Mouse (Mus musculus) kidney, embryonic 15.5 days (tissue): ENCODE measurements around the gene Cpox. TPM values are rescaled to one million over a fixed set of nuclear protein-coding genes. Genes with fewer than 3 reads are reported as not detected.

Experiments used
- ATAC-seq: fragments of 200-750 bp; cut with Nextera tagmentation; replicated peaks from 2 replicates; pipeline ENCODE4 v1.8.0; 2017; ENCODE audit warnings: moderate TSS enrichment; ENCODE audit not compliant: low FRiP score
- H3K27ac ChIP-seq: fragments of 300-500 bp; sonication (generic); 2 replicates; pipeline ENCODE4 v1.5.1; 2015; ENCODE audit warnings: mild to moderate bottlenecking, inconsistent platforms
- H3K27me3 ChIP-seq: fragments of 300-500 bp; sonication (generic); 2 replicates; pipeline ENCODE4 v1.6.1; 2015; ENCODE audit warnings: inconsistent platforms
- H3K36me3 ChIP-seq: fragments of 300-500 bp; sonication (generic); 2 replicates; pipeline ENCODE4 v1.6.1; 2015; ENCODE audit warnings: inconsistent platforms
- H3K4me1 ChIP-seq: fragments of 300-500 bp; sonication (generic); 2 replicates; pipeline ENCODE4 v1.6.1; 2015; ENCODE audit warnings: inconsistent platforms
- H3K4me2 ChIP-seq: fragments of 300-500 bp; sonication (generic); 2 replicates; pipeline ENCODE4 v1.6.1; 2015; ENCODE audit warnings: moderate library complexity, mild to moderate bottlenecking, inconsistent platforms
- H3K4me3 ChIP-seq: fragments of 300-500 bp; sonication (generic); replicated peaks from 2 replicates; pipeline ENCODE4 v1.5.1; 2015; ENCODE audit warnings: mild to moderate bottlenecking, inconsistent platforms
- H3K9ac ChIP-seq: fragments of 300-500 bp; sonication (generic); 2 replicates; pipeline ENCODE4 v1.6.1; 2015; ENCODE audit warnings: mild to moderate bottlenecking, inconsistent platforms
- H3K9me3 ChIP-seq: fragments of 300-500 bp; sonication (generic); replicated peaks from 2 replicates; pipeline ENCODE4 v1.6.1; 2016; ENCODE audit warnings: inconsistent platforms
- WGBS: fragments of 180-500 bp; shearing (Covaris S2); methylation state at CpG from one replicate; pipeline ENCODE4 v1.1.7; 2015; ENCODE audit warnings: mixed read lengths; 5-methylcytosine and 5-hydroxymethylcytosine counted together
- polyA plus RNA-seq: library from polyadenylated mRNA; unstranded; fragments of >200 nt; fragmentation: Nextera tagmentation; extraction: Ambion mirVana; gene quantifications from 2 replicates; pipeline ENCODE4 v1.2.1, GENCODE M21; 2015

The Cpox gene
- polyA plus RNA-seq, 1 experiment from 2014 or later: 39.1 TPM

- no peak for ATAC-seq
- Histone ChIP-seq H3K4me1 (no peaks in the 10 kb centered on the region), H3K4me2 (no peak overlapping the region), H3K4me3 (no peak overlapping the region), H3K9me3 (no peaks in the 10 kb centered on the region), H3K27me3 (no peaks in the 10 kb centered on the region), H3K27ac (no peak overlapping the region), H3K36me3 (peaks cover 9% of the 10 kb centered on the region), H3K9ac (no peak overlapping the region)
- 77% methylated on average over 20 of the region's 20 CpGs for WGBS
Measured at GRCm38 (mm10) chr16:58685548-58686537, 15.8 kb downstream of the Cpox start.

DNA sequence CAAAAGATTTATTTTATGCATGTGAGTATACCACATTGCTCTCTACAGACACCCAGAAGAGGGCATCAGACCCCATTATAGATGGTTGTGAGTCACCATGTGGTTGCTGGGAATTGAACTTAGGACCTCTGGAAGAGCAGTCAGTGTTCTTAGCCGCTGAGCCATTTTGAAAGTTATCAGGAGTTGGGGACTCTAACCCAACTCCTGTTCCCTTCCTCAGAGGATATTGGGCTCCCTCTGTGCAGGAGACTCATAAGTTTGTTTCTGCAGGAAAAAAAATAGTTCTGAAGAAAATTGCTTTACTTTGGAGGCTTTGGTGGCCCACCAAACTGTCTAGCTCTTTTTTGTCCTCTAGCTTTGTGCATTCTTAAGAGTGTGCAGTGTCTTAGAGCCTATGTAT lies 18.4 kb downstream of the Cpox start:
- Histone ChIP-seq H3K4me1 (no peaks in the 10 kb centered on the region), H3K9me3 (no peaks in the 10 kb centered on the region), H3K9ac (no peak overlapping the region), H3K27me3 (no peaks in the 10 kb centered on the region), H3K36me3 (no peaks in the 10 kb centered on the region), H3K4me2 (no peak overlapping the region), H3K4me3 (no peak overlapping the region), H3K27ac (no peak overlapping the region)
- ATAC-seq: no peak
- 89% methylated on average over 1 of the region's 1 CpGs for WGBS

DNA sequence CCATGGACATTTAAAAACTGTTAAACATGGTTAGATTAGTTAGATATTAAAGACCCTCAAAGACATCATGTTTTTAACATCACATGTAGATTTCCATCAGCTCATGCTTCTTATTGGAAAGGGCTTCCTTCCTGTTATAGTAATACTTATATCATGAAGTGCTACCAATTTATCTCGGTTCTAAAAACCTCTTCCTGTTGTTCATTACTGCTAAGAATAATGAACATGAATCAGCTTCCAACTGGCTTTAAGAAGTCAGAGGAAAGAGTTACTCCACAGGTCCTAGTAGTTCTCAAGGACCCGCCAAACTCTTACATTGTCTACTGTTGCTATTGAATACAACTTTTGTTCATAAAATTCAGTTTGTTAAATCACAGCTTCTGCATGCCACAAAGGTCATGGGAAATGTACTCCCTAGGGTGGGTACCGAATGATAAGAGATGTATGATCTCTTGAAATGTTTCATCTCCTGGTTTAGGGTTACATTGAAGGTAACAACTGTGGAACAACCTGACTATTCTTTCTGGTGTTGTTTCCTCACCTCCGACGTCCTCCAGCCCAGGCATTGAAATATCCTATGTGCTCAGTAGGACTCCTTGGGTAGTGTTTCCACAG lies 19.6 kb downstream of the Cpox start:
- Histone ChIP-seq H3K36me3 (no peaks in the 10 kb centered on the region), H3K4me1 (no peaks in the 10 kb centered on the region), H3K9ac (no peak overlapping the region), H3K9me3 (no peaks in the 10 kb centered on the region), H3K4me3 (no peak overlapping the region), H3K4me2 (no peak overlapping the region), H3K27me3 (no peaks in the 10 kb centered on the region), H3K27ac (no peak overlapping the region)
- no peak for ATAC-seq
- 80% methylated on average over 5 of the region's 5 CpGs for WGBS

DNA sequence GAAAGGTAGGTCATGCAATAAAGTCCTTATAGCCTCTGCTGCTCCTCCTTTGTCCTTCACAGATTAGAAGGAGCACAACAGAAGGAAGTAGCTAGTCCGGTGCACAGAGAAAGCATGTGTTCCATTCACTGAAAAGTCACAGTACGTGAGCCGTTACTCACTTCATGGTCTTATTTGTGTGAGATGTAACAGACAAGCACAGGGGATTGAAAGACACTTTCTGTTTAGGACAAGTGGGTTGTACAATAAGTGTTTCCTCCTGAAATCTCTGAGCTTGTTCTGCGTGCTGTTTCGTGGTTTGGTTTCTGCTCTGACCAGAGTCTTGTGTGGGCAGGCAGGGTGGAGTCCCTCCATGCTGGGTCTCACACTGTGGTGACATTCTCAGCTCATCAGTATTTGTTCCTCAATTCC lies 20.2 kb downstream of the Cpox start:
- Histone ChIP-seq H3K27ac (no peak overlapping the region), H3K9me3 (no peaks in the 10 kb centered on the region), H3K4me2 (no peak overlapping the region), H3K4me1 (no peaks in the 10 kb centered on the region), H3K9ac (no peak overlapping the region), H3K27me3 (no peaks in the 10 kb centered on the region), H3K4me3 (no peak overlapping the region), H3K36me3 (no peaks in the 10 kb centered on the region)
- ATAC-seq: no peak
- 87% methylated on average over 5 of the region's 5 CpGs for WGBS

DNA sequence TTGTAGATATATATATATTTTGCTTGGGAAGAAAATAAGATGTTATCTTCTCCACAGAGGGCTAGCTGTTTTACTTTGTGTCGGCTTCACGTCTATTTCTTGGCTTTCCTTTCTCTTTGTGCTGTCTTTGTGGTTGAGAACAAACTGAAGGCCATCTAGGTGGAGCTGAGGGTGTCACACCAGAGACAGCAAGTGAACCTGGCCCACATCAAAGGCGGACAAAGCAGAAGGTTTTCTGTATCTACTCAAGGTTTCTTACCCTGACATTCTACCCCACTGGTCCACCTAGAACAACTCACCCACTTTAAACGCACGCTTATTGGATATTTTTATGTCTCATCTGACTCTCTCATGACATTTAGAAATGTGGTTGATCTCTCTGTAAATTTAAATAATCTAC lies 24.0 kb downstream of the Cpox start:
- no peaks in the 10 kb centered on the region for H3K36me3 ChIP-seq
- H3K4me3 ChIP-seq: no peak overlapping the region
- H3K4me2 ChIP-seq: no peak overlapping the region
- ATAC-seq: no peak
- no peak overlapping the region for H3K27ac ChIP-seq
- H3K9me3 ChIP-seq: no peaks in the 10 kb centered on the region
- no peak overlapping the region for H3K9ac ChIP-seq
- H3K27me3 ChIP-seq: no peaks in the 10 kb centered on the region
- WGBS: 95% methylated on average over 5 of the region's 5 CpGs
- H3K4me1 ChIP-seq: no peaks in the 10 kb centered on the region

GRCm38 (mm10) chr16:58696796-58697195 lies 26.7 kb downstream of the Cpox start:
- Histone ChIP-seq H3K9ac (no peak overlapping the region), H3K27me3 (no peaks in the 10 kb centered on the region), H3K9me3 (no peaks in the 10 kb centered on the region), H3K4me3 (no peak overlapping the region), H3K4me2 (no peak overlapping the region), H3K4me1 (no peaks in the 10 kb centered on the region), H3K36me3 (no peaks in the 10 kb centered on the region), H3K27ac (no peak overlapping the region)
- 85% methylated on average over 3 of the region's 3 CpGs for WGBS
- no peak for ATAC-seq

DNA sequence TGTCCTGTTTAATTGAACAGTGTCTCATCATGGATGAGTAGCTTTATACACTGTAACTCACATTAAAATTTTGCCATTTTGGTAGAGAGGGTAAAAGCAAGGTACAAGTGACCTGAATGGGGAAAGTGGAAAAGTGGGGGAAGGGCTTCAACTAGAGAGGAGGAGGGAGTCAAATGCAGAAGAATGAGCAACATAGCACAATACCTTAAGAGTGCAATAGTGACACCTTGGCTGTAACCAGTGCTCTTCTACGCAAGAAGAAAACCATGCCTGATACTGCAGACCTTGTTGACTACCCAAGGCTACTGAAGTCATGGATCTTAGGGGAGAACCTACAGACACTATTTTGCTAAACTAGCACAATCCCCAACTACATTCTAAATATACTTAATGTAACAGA lies 27.2 kb downstream of the Cpox start:
- Histone ChIP-seq H3K27ac (no peak overlapping the region), H3K36me3 (no peaks in the 10 kb centered on the region), H3K4me1 (no peaks in the 10 kb centered on the region), H3K4me2 (no peak overlapping the region), H3K9ac (no peak overlapping the region), H3K27me3 (no peaks in the 10 kb centered on the region), H3K4me3 (no peak overlapping the region), H3K9me3 (no peaks in the 10 kb centered on the region)
- ATAC-seq: no peak
- 100% methylated on average over 1 of the region's 1 CpGs for WGBS

GRCm38 (mm10) chr16:58700174-58700573 lies 30.1 kb downstream of the Cpox start:
- Histone ChIP-seq H3K4me3 (no peak overlapping the region), H3K9ac (no peak overlapping the region), H3K9me3 (no peaks in the 10 kb centered on the region), H3K36me3 (no peaks in the 10 kb centered on the region), H3K4me1 (peaks cover 5% of the 10 kb centered on the region; the same call in 1 of the 2 replicates), H3K4me2 (no peak overlapping the region), H3K27ac (no peak overlapping the region), H3K27me3 (no peaks in the 10 kb centered on the region)
- ATAC-seq: no peak
- 66% methylated on average over 6 of the region's 6 CpGs for WGBS

- H3K9me3 ChIP-seq: no peaks in the 10 kb centered on the region
- no peak overlapping the region for H3K9ac ChIP-seq
- H3K4me2 ChIP-seq: no peak overlapping the region
- 77% methylated on average over 12 of the region's 12 CpGs for WGBS
- peaks cover 5% of the 10 kb centered on the region; the same call in 1 of the 2 replicates for H3K4me1 ChIP-seq
- no peak for ATAC-seq
- H3K36me3 ChIP-seq: no peaks in the 10 kb centered on the region
- H3K27ac ChIP-seq: no peak overlapping the region
- H3K27me3 ChIP-seq: no peaks in the 10 kb centered on the region
- H3K4me3 ChIP-seq: no peak overlapping the region
Measured at GRCm38 (mm10) chr16:58700816-58701424, 30.8 kb downstream of the Cpox start.

GRCm38 (mm10) chr16:58701779-58702178 lies 31.7 kb downstream of the Cpox start:
- Histone ChIP-seq H3K4me1 (peaks cover 5% of the 10 kb centered on the region; the same call in 1 of the 2 replicates), H3K9me3 (no peaks in the 10 kb centered on the region), H3K27ac (no peak overlapping the region), H3K27me3 (no peaks in the 10 kb centered on the region), H3K4me2 (no peak overlapping the region), H3K4me3 (no peak overlapping the region), H3K9ac (no peak overlapping the region), H3K36me3 (no peaks in the 10 kb centered on the region)
- ATAC-seq: 0 out of 2 replicates have a peak, but pooled peaks have one; percentile 9
- WGBS: 36% methylated on average over 6 of the region's 6 CpGs

DNA sequence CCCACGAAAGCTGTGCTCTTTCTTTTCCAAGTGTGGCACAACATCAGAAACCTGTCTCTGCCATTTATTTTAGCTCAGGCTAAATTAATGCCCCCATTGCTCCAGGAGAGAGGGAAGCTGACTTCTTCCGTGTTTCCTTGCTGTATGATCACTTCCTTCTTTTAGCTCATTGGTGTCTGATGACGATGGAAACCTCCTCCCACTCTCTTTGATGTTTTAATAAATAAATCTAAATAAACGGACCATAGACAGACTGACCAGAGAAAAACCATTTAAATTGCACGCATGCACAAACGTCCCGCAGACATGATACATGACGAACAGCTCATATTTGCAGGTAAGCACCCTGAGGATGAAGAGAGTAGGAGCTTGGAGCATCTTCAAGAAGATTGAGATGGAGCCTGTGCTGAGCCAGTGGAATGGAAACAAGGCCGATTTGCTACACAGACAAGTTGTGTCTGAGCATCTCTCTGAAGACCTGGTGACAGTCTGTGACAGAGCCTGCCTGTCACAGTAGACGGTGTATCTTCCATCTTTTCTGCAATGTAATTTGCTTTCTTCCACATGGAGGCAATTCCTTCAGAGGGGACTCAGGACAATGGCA lies 32.3 kb downstream of the Cpox start:
- Histone ChIP-seq H3K27ac (no peak overlapping the region), H3K4me3 (no peak overlapping the region), H3K9ac (no peak overlapping the region), H3K4me1 (peaks cover 5% of the 10 kb centered on the region; the same call in 1 of the 2 replicates), H3K4me2 (no peak overlapping the region), H3K27me3 (no peaks in the 10 kb centered on the region), H3K36me3 (no peaks in the 10 kb centered on the region), H3K9me3 (no peaks in the 10 kb centered on the region)
- ATAC-seq: no peak
- 69% methylated on average over 10 of the region's 10 CpGs for WGBS
